Mouse (Mus musculus) lung, adult 2 months (tissue): Measurements from ENCODE around the gene Runx2.

Experiments
- CTCF ChIP-seq: fragments of 200-500 bp; IDR thresholded peaks from 2 replicates; pipeline ENCODE4 v1.5.1; 2011; ENCODE audit warnings: mild to moderate bottlenecking, low read length, control low read depth; ENCODE audit not compliant: insufficient read depth
- POLR2A ChIP-seq: fragments of 200-500 bp; IDR thresholded peaks from 2 replicates; pipeline ENCODE4 v1.6.1; 2011; ENCODE audit warnings: low read depth, mild to moderate bottlenecking, control low read depth, low read length, borderline replicate concordance; ENCODE audit errors: extremely low read depth

- TF ChIP-seq POLR2A (no peak), CTCF (no peak)
These were observed 257.1 kb downstream of the Runx2 start for GRCm38 (mm10) chr17:44557199-44558111.
